Mouse (Mus musculus): ENCODE results near the gene Megf8. TPM values are rescaled to one million over a fixed set of nuclear protein-coding genes. Genes with fewer than 3 reads are reported as not detected.

Megf8 gene
- total RNA-seq, 4 experiments from 2014 or later = 62.4 to 82.4 (median 71.7) TPM

DNA sequence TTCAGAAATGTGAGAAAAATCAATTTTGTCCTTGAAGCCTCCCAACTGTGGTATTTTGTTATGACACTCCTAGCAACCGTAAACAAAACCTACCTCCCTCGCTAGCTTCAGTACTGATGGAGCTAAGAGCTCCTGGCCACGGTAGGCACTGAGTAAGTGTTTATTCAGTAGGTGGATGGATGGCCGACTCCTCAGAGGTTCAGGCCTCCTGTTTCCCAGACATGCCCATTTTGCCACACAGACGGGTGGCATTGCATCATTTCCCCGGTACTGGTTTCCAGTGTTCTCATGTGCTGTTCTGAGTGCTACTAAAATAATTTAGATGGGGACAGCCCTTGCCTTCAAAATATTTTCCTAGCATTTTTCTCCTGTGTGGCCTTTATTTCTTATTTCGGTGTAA is 89.5 kb downstream of the Megf8 start:
- DNase-seq = no peak

DNA sequence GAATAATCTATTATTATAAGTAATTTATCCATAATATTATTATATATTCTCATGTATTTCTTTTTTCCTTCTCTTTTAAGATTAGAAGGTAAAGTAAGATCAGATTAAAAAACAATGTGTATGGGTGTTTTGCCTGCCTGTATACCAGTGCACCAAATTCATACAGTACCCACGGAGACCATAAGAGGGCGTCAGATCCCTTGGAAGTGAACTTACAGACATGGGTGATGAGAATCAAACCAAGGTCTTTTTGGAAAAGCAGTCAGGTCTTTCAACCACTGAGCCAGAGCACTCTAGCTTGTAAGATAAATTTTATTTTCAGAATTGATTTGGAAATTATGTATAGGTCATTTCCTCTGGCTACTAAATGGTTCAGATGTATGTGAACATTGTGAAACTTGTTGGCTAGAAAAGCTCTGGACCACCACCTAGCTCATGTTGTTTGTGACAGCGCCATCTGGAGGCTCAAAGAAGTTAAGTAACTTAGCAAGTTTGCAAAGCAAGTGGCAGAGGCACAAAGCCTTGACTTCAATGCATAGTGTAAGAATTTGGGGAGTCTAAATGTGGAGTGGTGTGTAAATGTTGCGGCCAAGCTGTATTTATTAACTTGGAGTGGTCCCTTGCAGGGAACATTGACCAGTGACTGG is 92.3 kb downstream of the Megf8 start:
- no peak for DNase-seq

DNA sequence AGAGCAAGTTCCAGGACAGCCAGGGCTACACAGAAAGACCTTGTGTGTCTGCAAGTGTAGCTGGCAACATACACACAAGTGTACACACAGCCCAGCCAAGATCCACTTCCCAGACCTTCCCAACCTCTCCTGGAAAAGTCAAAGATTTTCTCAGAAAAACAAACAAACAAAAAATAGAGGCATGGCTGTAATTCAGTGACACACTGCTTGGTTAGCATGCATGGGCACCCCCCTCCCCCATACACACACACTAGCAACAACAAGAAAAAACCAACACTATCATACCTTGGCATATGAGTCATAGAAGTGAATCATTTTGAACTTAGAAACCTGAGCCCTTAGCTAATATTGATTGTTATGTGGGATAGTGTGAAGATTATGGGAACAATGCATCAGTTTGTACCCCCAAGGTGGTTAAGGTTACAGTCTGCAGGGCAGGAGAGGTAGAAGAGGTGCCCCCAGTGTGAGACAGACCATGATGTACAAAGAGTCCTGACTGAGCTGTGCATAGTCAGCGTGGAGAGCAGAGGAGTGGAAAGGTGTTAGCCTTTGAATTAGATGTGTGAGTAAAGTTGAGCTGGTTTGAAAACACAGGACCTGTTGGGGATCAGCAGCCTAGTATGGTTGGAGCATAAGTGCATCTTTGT is 94.1 kb downstream of the Megf8 start:
- DNase-seq = no peak

DNA sequence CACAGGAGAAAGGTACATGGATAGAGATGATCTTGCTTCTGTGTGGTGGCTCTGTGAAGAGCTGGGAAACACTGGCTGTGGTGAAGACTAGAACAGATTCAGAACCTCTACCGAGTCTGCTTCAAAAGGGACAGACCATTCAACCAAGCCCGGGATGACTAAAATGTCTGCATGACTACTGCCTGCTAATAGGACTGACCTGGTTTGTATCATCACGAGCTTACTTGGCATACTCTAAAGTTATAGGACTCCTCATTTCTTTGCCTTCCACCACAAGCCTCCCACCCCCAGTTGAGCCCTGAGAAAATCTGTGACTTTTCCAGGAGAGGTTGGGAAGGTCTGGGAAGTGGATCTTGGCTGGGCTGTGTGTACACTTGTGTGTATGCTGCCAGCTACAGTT is 94.9 kb downstream of the Megf8 start:
- no peak for DNase-seq

DNA sequence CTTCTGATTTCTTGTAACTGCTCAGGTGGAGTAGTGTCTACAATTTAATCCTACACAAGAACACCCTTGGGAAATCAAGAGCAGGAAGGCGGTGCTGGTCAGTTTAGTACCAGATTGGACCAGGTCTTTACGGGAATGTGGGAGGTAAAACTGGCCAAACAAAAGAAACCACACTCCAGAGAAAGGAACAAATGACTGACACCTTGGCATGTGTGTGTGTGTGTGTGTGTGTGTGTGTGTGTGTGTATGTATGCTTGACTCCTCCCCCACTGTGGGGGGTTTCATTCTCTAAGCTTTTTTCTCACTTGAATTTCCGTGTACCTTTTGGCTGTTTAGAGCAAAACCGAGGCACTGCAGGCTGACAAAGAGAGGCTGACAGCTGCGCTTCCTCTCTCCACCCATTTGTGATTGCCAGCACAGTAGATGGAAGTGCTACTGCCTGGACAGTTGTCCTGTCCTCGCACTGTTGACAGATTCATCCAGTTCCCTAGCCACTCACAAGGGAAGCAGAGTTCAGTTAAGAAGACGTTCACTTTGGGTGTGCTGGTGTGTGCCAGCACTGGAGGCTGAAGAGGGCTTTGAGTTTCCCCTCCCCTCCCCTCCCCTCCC is 96.0 kb downstream of the Megf8 start, which contains the start of gene Cxcl17:
Gene Cxcl17, minus strand, starts transcription at position 54 of the 609 bp plus-strand sequence.
- DNase-seq = no peak

Other genes starting within 250 kb of the Megf8 start
- gene Grik5, start 244.8 kb upstream of the Megf8 start, total RNA-seq (2022) = 10 to 100 TPM; 13.8 to 43.0 (median 24.7) TPM
- gene Zfp574, start 244.6 kb upstream of the Megf8 start, total RNA-seq (2022) = 10 to 100 TPM; 20.2 to 25.0 (median 22.1) TPM
- 1 to 10 TPM in 3 of 4 experiments, under 1 TPM in 1; 0.90 to 3.5 (median 1.7) TPM for gene Pou2f2, start 137.4 kb upstream of the Megf8 start, total RNA-seq (2022)
- gene Dedd2, start 96.5 kb upstream of the Megf8 start, total RNA-seq (2022) = 10 to 100 TPM; 15.6 to 22.2 (median 19.1) TPM
- 10 to 100 TPM; 11.7 to 16.1 (median 14.2) TPM for gene Zfp526, start 95.7 kb upstream of the Megf8 start, total RNA-seq (2022)
- gene Gsk3a, start 79.3 kb upstream of the Megf8 start, total RNA-seq (2022) = 100 to 1,000 TPM in 3 of 4 experiments, 10 to 100 TPM in 1; 99.2 to 107 (median 104) TPM
- 10 to 100 TPM; 23.6 to 29.4 (median 27.2) TPM for gene Erf, start 66.4 kb upstream of the Megf8 start, total RNA-seq (2022)
- 100 to 1,000 TPM; 118 to 195 (median 151) TPM for gene Cic, start 49.5 kb upstream of the Megf8 start, total RNA-seq (2022)
- 10 to 100 TPM; 34.0 to 48.5 (median 42.5) TPM for gene Pafah1b3, start 19.2 kb upstream of the Megf8 start, total RNA-seq (2022)
- gene Prr19, start 15.8 kb upstream of the Megf8 start, total RNA-seq (2022) = not detected
- gene Tmem145, start 11.1 kb upstream of the Megf8 start, total RNA-seq (2022) = 1 to 10 TPM; 1.8 to 4.8 (median 4.5) TPM
- gene Cnfn, start 52.6 kb downstream of the Megf8 start, total RNA-seq (2022) = not detected
- gene Lipe, start 81.5 kb downstream of the Megf8 start, total RNA-seq (2022) = 100 to 1,000 TPM; 157 to 290 (median 256) TPM
- not detected for gene Cxcl17, start 95.7 kb downstream of the Megf8 start, total RNA-seq (2022)
- gene Ceacam1, start 160.4 kb downstream of the Megf8 start, total RNA-seq (2022) = 10 to 100 TPM in 3 of 4 experiments, 1 to 10 TPM in 1; 8.5 to 24.4 (median 17.2) TPM
- gene Ceacam2, start 222.7 kb downstream of the Megf8 start, total RNA-seq (2022) = 1 to 10 TPM in 2 of 4 experiments, under 1 TPM in 2; 0.83 to 2.1 (median 1.4) TPM

Data from adrenal gland, adult 8-10 months (tissue).